Mouse (Mus musculus) embryonic facial prominence, embryonic 11.5 days (tissue): ENCODE results near the gene Atp1a2. TPM values are rescaled to one million over a fixed set of nuclear protein-coding genes. Genes with fewer than 3 reads are reported as not detected.

Experiments used
- ATAC-seq: fragments of 200-750 bp; cut with Nextera tagmentation; replicated peaks from 2 replicates; pipeline ENCODE4 v1.8.0; 2017; ENCODE audit warnings: low read depth; ENCODE audit not compliant: insufficient number of reproducible peaks, low FRiP score, low TSS enrichment
- DNase-seq: peaks from one replicate; pipeline ENCODE4 v3.0.0-alpha.2; 2015; ENCODE audit warnings: low spot score
- H3K27ac ChIP-seq: fragments of 300-500 bp; sonication (generic); replicated peaks from 2 replicates; pipeline ENCODE4 v1.5.1; 2014; ENCODE audit warnings: mild to moderate bottlenecking, low read depth, low read length, control low read depth
- H3K27me3 ChIP-seq: fragments of 300-500 bp; sonication (generic); 2 replicates; pipeline ENCODE4 v1.6.1; 2014; ENCODE audit warnings: mild to moderate bottlenecking, low read length, moderate library complexity, mixed read lengths; ENCODE audit not compliant: control insufficient read depth, insufficient read depth
- H3K36me3 ChIP-seq: fragments of 300-500 bp; sonication (generic); replicated peaks from 2 replicates; pipeline ENCODE4 v1.6.1; 2014; ENCODE audit warnings: low read depth, mild to moderate bottlenecking, low read length, moderate library complexity, mixed read lengths; ENCODE audit not compliant: control insufficient read depth, insufficient read depth
- H3K4me1 ChIP-seq: fragments of 300-500 bp; sonication (generic); 2 replicates; pipeline ENCODE4 v1.6.1; 2014; ENCODE audit warnings: low read length, mixed read lengths; ENCODE audit not compliant: control insufficient read depth, insufficient read depth
- H3K4me2 ChIP-seq: fragments of 300-500 bp; sonication (generic); 2 replicates; pipeline ENCODE4 v1.6.1; 2014; ENCODE audit warnings: low read depth, mild to moderate bottlenecking, control low read depth, low read length, moderate library complexity
- H3K4me3 ChIP-seq: fragments of 300-500 bp; sonication (generic); 2 replicates; pipeline ENCODE4 v1.5.1; 2014; ENCODE audit warnings: low read depth, low read length, control low read depth
- H3K9ac ChIP-seq: fragments of 300-500 bp; sonication (generic); replicated peaks from 2 replicates; pipeline ENCODE4 v1.6.1; 2014; ENCODE audit warnings: mild to moderate bottlenecking, control low read depth, low read length
- H3K9me3 ChIP-seq: fragments of 300-500 bp; sonication (generic); replicated peaks from 2 replicates; pipeline ENCODE4 v1.6.1; 2016; ENCODE audit warnings: mild to moderate bottlenecking, low read length, inconsistent platforms, mixed read lengths; ENCODE audit not compliant: control insufficient read depth
- WGBS: fragments of 180-500 bp; shearing (Covaris S2); extraction: QIAGEN DNeasy Blood & Tissue Kit; methylation state at CpG from one replicate; pipeline ENCODE4 v1.1.7; 2014; 5-methylcytosine and 5-hydroxymethylcytosine counted together
- polyA plus RNA-seq: library from polyadenylated mRNA; unstranded; fragments of >200 nt; fragmentation: Nextera tagmentation; extraction: Ambion mirVana; gene quantifications from 2 replicates; pipeline ENCODE4 v1.2.1, GENCODE M21; 2014

Atp1a2 gene
- polyA plus RNA-seq, 1 experiment from 2014 or later: 0.65 TPM

GRCm38 (mm10) chr1:172313613-172314411, 15.9 kb upstream of the Atp1a2 start:
- Histone ChIP-seq H3K4me2 (no peak overlapping the region), H3K4me3 (no peak overlapping the region), H3K4me1 (0 out of 2 replicates have a peak, but pooled peaks cover 5% of the 10 kb centered on the region), H3K9me3 (no peaks in the 10 kb centered on the region), H3K36me3 (no peaks in the 10 kb centered on the region), H3K27me3 (no peaks in the 10 kb centered on the region), H3K27ac (no peak overlapping the region), H3K9ac (no peak overlapping the region)
- no peak for DNase-seq
- WGBS: 73% methylated on average over 10 of the region's 10 CpGs
- ATAC-seq: no peak

DNA sequence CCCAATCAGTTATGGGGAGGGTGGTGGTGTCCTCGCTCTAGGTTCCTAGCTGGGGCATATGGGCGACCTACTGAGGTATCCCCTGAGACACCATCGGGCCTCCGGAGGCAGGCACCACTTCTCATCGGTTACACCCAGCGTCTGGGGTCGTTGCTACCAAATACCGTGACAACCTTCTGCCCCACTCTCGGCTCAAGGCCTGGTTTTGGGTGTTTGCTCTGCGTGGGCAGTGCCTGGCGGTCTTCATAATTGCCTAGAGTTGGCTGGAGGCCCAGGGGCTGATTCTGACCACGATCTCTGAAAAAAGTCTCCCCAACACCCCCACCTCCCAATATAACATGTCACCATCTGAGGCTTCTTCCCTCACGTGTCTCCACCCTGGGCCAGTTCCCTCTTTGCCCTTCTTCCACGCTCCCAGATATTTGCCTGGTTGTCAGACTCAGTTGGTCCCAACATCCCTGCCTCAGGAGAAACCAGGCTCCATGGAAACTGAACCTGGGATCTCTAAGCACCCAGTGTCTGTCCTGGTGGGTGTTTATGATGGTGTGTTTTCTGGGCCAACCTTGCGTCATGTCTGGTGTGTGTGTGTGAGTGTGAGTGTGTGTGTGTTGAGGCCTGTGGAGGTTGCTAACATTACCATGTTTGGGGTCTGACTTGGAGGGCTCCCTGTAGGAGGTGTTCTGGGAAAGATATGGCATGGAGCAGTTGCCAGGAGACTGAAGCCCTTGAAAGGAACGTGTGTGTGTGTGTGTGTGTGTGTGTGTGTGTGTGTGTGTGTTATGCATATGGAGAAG, 15.1 kb upstream of the Atp1a2 start:
- no peak overlapping the region for H3K27ac ChIP-seq
- peak; percentile 0; the same call in 1 of the 2 replicates for ATAC-seq
- 19% methylated on average over 16 of the region's 16 CpGs for WGBS

GRCm38 (mm10) chr1:172311921-172312767, 14.3 kb upstream of the Atp1a2 start:
- 2% methylated on average over 30 of the region's 55 CpGs for WGBS
- H3K4me3 ChIP-seq: peak overlapping the region; percentile 76
- no peaks in the 10 kb centered on the region for H3K36me3 ChIP-seq
- peak overlapping the region; percentile 87 for H3K4me2 ChIP-seq
- H3K27me3 ChIP-seq: no peaks in the 10 kb centered on the region
- H3K9me3 ChIP-seq: no peaks in the 10 kb centered on the region
- peak overlapping the region; percentile 74 for H3K9ac ChIP-seq
- H3K4me1 ChIP-seq: 0 out of 2 replicates have a peak, but pooled peaks cover 5% of the 10 kb centered on the region
- ATAC-seq: peak; percentile 68
- peak; percentile 89 for DNase-seq
- 0 out of 2 replicates have a peak overlapping the region, but pooled peaks have one; percentile 35 for H3K27ac ChIP-seq

More for the DNA sequence above, 15.1 kb upstream of the Atp1a2 start:
- Histone ChIP-seq H3K4me1 (0 out of 2 replicates have a peak, but pooled peaks cover 5% of the 10 kb centered on the region), H3K27me3 (no peaks in the 10 kb centered on the region), H3K9me3 (no peaks in the 10 kb centered on the region), H3K9ac (peak overlapping the region; percentile 74), H3K4me2 (peak overlapping the region; percentile 87), H3K4me3 (peak overlapping the region; percentile 76), H3K36me3 (no peaks in the 10 kb centered on the region)
- no peak for DNase-seq

DNA sequence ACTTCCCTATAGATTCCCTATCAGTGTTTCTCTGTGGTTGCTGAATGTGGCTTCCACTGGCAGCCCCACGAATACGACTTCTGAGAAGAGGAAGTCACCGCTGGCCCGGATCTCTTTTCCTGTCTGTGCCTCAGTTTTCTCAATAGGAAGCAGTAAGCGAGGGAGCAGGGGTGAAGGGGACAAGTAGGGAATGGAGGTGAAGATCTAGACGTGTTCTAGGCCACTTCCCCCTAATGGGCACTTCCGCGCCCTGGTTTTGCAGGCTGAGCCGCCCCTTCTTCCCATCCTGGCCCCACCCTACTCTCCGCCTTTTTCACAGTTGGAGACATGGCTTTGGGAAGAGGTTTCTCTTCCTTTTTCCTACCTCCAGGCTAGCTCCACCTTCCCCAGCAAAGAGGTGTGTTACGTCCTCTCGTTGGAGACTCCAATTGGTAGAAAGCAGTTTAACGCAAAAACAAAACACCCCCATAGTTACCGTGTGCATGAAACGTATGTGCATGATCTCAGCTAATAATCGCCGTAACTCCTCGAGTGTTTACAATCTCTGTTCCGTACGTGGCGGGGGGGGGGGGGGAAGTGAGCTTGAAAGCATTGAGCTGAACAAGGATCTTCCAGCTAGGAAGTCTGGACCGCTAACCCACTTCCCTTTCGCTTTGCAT, 13.5 kb upstream of the Atp1a2 start:
- Histone ChIP-seq H3K27ac (no peak overlapping the region), H3K4me2 (peak overlapping the region; percentile 87), H3K9ac (peak overlapping the region; percentile 74), H3K4me3 (peak overlapping the region; percentile 76), H3K4me1 (0 out of 2 replicates have a peak, but pooled peaks cover 5% of the 10 kb centered on the region), H3K9me3 (no peaks in the 10 kb centered on the region), H3K27me3 (no peaks in the 10 kb centered on the region), H3K36me3 (no peaks in the 10 kb centered on the region)
- WGBS: 5% methylated on average over 22 of the region's 23 CpGs
- ATAC-seq (no peak), DNase-seq (peak; percentile 40)

DNA sequence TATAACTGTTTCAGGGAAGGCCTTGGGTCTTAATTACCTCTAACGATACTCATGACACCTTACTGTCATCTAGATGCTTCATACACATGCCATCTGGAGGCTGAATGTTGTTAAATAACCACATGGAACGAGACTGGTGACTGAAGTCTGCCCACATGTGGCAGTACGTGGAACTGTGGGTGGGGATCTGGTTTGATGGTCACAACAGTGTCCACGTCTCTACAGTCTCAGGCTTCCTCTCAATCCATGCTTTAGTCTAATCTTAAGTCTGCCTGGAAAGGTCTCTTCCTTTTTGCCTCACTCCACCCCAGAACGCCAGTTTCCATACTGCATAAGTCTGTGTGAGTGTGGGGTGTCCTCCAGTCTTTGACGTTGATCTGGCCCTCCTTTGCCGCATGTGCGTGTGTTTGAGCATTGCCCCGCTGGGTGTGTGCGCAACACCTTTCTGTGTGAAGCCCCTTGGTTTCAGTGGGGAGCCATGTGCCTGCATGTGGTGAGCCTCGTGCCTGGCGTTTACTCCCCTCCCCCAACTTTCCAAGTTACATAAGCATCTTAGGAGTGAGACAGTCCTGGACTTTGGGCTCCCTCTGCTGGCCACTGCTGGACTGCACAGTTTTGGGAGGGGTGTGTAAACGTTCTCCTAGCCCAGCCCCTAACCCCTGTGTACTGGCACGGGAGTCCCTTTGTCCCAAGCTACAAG, 12.0 kb upstream of the Atp1a2 start:
- DNase-seq (peak; percentile 100), ATAC-seq (peak; percentile 66)
- peak overlapping the region; percentile 16 for H3K4me3 ChIP-seq
- H3K9ac ChIP-seq: peak overlapping the region; percentile 50
- H3K27ac ChIP-seq: 0 out of 2 replicates have a peak overlapping the region, but pooled peaks have one; percentile 43
- peak overlapping the region; percentile 59 for H3K4me2 ChIP-seq
- 4% methylated on average over 14 of the region's 14 CpGs for WGBS
- no peaks in the 10 kb centered on the region for H3K9me3 ChIP-seq
- 0 out of 2 replicates have a peak, but pooled peaks cover 5% of the 10 kb centered on the region for H3K4me1 ChIP-seq
- no peaks in the 10 kb centered on the region for H3K27me3 ChIP-seq
- H3K36me3 ChIP-seq: no peaks in the 10 kb centered on the region

GRCm38 (mm10) chr1:172308409-172308808, 10.5 kb upstream of the Atp1a2 start:
- WGBS: 92% methylated on average over 1 of the region's 1 CpGs
- ATAC-seq (no peak), DNase-seq (no peak)
- Histone ChIP-seq H3K36me3 (no peaks in the 10 kb centered on the region), H3K4me2 (no peak overlapping the region), H3K4me3 (no peak overlapping the region), H3K4me1 (0 out of 2 replicates have a peak, but pooled peaks cover 5% of the 10 kb centered on the region), H3K27me3 (no peaks in the 10 kb centered on the region), H3K27ac (no peak overlapping the region), H3K9me3 (no peaks in the 10 kb centered on the region), H3K9ac (peak overlapping the region; percentile 9)

DNA sequence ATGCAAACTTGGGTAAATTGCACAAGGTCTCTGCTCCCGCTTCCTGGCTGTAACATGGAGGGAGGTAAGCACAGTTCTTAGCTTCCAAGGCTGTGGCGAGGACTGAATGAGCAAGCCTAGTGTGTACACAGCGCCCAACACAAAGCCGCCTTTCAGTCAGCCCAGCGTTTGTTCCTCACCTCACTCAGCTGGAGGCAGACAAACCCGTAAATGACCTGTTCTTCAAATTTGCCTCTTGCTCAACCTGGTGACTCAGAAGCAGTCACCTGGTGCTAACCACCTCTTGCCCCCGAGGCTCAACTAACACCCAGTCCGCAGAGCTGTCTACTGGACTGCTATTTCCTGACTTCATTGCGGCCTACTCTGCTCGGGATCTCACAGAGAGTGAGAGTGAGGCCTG, 10.1 kb upstream of the Atp1a2 start:
- 57% methylated on average over 10 of the region's 10 CpGs for WGBS
- Histone ChIP-seq H3K4me2 (no peak overlapping the region), H3K27ac (no peak overlapping the region), H3K27me3 (no peaks in the 10 kb centered on the region), H3K36me3 (no peaks in the 10 kb centered on the region), H3K4me3 (no peak overlapping the region), H3K9me3 (no peaks in the 10 kb centered on the region), H3K4me1 (0 out of 2 replicates have a peak, but pooled peaks cover 2% of the 10 kb centered on the region), H3K9ac (peak overlapping the region; percentile 9)
- no peak for DNase-seq
- no peak for ATAC-seq
